Mouse (Mus musculus) layer of hippocampus, adult 9-11 months (tissue): ENCODE results near the gene Gpr3.

ENCODE experiments used
- DNase-seq: peaks from one replicate; pipeline ENCODE4 v3.0.0; 2022

Gene Gpr3

DNA sequence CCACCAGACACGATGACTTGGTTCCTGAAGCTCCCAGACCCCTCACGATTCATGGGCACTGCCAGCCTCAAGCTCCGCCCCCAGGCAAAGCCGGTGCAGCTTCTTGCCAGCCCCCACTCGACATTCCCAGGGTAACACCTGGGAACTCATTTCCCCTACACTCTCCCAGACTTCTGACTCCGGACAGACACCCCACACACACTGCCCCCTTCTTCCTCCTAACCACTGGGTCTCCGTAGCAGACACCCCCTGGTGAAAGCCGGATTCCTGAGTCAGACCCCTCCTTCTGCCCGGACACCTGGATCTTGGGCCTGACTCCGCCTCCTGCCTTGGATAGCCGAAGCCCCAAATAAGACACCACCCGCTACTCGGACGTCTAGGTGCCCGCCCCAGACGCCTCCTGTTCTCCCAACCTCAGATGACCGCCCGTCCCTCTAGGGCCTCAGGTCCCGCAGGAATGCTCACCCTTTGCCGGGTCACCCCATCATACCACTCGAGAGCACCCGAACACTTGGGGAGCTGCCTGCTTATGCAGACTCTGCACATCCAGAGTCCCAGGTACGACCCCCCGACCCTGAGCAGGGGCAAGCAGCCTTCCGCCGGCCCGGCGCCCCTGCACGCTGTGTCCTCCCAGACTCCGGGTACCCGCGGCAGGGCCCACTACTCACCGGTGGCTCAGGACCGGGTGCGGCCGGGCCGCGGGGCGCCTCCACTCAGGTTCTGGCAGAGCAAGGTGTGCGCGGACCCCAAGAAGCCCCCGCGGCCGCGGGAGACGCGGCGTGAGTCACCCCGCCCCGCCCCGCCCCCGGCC is at the start of gene Gpr3, which contains the start of gene Cd164l2:
Gene Gpr3 (minus strand): TSS at position 786 of the 811 bp plus-strand sequence.
Gene Cd164l2 (plus strand): TSS at position 381 of the 811 bp plus-strand sequence.
- no peak for DNase-seq

DNA sequence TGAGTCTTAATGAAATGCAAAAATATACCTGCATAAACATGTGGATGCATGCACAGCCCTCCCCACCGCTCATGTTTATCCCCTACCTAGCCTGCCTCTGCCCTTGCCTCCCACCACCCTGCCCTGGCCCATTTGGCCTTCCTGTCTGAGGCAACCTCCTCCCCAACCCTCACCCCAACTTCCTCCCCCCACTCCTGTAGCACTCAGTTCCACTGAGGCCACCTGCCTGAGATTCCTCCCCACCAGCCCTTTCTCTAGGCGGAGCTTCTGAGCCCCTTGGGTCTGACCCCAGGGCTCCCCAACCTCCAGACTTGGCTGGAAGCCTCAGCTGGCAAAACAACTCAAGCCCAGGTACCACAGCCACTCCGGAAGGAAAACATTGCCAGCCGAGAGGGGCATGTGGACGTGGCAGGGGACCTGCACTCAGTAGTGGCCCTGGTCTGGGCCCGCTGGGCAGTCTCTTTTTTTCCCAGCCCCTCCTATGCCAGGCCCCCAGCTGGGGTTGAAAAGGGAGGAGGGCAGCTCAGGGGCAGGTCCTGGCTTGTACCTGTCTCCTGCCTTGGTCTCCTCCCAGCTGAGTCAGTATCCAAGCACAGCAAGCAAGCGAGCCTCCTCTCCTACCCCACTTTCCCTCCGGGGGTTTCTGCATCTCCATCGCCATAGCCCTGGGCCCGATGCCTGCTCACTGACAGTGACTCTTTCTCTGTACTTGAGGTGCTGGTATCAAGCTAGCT is 49.5 kb upstream of the Gpr3 start:
- no peak for DNase-seq

DNA sequence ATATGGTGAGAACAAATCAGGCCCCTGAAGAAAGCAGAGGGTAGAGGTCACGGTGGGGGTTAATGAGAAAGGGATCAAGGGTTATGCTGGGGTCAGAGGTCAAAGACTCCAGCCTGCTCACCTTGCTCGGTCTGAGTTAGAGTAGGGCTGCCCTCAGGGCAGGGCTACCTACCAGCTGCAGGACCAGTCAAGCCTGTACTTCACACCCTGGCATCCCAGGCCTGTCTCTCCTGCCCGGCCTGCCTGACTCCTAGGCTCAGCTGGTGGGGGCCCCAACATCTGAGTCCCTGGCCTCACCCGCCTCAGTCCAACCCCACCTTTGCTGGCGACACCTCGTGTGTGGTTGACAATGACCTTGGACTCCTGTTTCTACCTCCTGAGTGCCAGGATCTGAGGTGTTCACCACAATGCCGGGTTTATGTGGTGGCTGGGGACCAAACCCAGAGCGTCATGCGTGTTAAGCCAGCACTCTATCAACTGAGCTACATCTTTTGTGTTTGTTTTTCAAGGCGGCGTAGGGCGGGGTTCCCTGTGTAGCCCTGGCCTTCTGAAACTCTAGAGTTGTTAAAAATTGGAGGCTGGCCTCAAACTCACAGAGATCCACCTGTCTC is 45.6 kb upstream of the Gpr3 start:
- DNase-seq, result no peak

DNA sequence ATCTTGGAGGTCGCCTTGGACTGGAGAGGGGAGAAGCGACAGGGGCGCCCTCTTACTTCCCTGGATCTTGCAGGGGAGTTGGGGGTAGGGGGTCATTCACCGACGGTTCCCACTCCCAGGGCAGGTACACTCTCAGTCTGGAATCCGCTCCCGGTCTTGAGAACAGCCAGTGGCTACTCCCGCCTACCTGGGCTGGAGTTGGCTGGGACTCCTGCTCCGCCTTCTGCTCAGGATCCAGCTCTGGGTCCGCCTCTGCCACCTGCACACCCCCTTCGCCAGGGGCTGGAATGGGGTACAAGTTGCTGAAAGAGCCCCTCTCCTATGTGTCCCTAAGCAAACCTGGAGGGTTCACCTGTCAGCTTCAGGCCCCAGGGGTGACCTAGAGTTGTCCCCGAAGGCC is 44.9 kb upstream of the Gpr3 start:
- DNase-seq, result no peak

DNA sequence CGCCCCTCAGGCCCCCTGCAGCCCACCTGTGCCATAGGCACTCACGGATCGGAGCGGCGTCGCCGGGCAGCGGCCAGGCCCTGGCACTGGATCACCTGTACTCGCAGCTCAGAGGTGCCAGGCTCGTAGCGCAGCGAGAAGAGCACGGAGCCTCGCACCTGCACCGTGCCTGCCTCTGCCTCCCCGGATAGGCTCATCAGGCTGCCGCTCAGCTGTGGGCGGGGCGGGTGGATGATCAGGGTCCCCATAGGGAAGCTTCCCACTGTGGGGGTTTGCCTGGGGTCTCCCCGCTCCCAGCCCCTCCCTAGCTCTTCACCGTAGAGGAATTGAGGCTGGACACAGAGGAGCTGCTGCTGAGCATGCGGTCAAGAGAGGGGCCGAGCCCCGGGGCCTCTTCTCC is 44.5 kb upstream of the Gpr3 start:
- DNase-seq, result no peak

DNA sequence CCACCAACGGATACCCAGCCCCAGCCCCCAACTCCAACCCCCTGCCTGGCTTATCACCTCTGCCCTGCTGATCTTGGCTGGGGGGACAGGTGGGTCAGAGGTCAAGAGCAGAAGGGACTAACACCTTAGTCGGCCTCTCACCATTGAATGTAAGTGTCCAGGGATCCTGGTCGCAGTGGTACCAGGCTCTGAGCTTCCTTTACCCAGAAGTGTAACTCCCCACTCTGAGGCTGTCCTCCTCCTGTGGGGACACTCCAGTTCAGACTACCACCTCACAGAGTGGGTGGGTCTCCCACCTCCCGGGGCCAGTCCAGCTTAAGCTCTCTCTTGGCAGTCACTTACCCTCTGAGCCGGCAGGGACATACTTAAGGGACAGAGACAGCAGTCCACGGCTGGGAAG is 43.1 kb upstream of the Gpr3 start:
- no peak for DNase-seq

DNA sequence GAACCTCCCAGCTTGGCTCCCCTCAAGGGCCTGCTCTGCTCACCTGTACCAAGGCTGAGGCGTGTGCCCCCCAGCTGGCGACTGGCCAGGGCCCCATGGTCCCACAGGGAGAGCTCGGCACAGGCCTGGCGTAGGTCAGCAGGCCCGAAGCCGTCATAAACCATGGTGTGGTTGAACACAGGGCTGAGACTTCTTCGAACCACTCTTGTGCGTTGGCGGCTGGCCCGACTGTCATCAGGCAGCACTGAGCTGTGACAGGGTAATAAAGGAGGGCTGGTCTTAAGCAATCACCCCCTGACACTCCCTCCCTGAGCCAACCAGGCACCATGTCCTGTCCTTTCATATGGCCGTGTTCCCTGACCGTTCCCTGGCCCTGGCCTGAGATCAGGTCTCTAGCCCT is 41.1 kb upstream of the Gpr3 start:
- no peak for DNase-seq

DNA sequence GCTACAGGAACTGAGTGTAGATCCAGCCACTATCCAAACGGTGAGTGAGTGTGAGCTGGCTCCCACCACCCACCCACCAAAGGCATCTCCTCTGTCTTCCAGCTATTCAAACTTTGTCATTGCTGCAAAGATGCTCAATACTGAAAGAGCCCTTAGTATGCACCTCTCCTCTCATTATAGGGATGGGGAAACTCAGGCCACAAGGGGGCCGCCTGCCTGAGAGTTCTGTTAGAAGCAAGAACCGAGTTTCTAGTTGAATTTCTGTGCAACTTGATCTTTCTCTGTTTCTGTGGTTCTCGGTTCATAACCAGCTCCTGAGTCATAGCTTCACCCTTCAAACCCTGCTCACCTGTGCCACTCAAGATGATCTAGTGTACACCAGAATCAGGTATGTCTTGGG is 39.8 kb upstream of the Gpr3 start:
- no peak for DNase-seq

DNA sequence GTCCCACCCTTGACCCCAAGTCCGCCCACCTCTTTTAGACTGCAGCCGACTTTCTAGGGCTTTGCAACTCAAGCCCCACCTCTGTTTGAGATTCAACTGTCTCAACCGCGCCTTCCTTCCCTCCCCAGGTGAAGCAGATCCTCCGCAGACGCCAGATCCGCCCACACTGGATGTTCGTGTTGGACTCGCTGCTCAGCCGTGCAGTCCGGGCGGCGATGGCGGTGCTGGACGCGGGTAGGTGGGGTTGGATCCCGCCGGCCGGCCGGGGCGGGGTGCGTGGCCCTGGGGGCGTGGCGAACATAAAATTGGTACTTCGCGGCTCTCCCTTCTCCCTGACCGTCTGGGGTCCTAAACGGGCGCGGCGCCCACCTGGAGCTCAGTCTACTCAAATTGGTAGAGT is 38.9 kb upstream of the Gpr3 start:
- no peak for DNase-seq

DNA sequence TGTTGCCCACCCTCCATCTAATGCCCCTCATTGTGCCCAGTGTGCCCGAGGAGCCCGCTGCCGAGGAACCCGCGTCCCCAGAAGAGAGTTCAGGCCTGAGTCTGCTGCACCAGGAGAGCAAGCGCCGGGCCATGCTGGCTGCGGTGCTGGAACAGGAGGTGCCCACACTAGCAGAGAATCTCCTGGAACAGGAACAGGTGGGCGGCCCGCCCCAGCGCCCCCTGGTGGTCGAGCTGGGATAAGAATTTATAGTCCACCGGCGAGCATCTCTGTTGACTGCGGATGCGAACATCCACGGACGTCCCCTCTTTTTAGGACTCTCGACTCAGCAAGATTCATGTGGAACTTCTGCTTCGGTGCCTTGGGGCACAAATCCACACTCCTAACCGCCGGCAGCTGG is 38.3 kb upstream of the Gpr3 start:
- DNase-seq, result peak; percentile 61

DNA sequence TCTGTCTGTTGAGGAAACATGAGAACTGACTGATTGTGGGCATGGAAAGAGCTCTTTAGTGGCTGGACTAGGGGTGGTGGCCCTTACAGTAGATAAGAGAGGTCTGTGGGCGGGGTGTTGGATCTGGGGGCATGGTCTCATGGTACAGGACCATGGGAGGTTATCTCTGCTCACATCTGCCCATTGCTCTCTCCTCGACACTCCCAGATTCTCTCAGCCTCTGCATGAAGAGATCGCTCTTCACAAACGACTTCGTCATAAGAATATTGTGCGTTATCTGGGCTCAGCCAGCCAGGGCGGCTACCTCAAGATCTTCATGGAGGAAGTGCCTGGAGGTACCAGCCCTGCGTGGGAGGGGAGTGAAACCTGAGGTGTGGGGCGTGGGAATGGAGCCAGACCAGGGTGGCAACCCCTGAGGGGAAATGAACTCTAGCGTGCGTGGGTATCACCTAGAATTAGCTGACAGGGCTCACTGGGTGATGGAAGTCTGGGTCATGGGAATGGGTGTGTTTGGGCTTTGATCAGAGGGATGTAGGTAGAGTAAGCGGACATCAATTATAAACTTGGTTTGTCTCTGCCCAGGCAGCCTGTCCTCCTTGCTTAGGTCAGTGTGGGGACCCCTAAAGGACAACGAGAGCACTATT is 35.6 kb upstream of the Gpr3 start:
- no peak for DNase-seq

DNA sequence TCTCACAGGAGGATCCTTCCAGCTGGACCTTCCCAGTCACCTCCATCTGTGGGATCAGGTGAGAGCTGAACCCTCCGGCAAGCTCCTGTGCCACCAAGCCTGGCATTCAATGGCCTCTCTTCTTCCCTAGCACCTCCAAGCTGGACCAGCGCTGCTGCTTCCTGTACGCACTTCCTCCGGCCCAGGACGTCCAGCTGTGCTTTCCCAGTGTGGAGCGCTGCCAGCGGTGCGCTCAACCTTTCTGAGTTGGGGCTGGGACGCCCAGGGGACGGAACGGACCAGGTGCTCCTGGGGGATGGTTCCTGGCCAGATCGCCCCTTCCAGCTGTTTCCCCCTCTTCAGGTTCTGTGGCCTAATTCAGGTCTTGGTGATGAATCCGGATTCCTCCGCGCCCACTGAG is 34.7 kb upstream of the Gpr3 start:
- no peak for DNase-seq

DNA sequence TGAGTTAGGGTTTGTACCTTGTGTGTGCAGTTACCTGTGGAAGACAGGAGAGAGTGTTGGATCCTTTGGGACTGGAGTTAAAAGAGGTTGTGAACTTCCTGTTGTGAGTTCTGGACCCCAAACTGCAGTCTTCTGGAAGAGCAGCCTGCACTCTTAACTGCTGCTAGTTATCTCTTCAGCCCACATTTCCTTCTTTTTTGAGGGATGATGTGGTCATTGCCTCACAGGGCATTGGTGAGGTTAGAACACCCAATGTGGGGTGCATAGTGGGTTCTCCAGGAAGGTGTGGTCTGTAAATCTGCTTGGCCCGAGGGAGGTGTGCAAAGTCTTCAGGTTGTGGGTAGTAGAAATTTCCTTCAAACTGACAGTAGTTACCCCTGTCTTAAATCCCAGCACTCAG is 32.0 kb upstream of the Gpr3 start:
- DNase-seq, result no peak

DNA sequence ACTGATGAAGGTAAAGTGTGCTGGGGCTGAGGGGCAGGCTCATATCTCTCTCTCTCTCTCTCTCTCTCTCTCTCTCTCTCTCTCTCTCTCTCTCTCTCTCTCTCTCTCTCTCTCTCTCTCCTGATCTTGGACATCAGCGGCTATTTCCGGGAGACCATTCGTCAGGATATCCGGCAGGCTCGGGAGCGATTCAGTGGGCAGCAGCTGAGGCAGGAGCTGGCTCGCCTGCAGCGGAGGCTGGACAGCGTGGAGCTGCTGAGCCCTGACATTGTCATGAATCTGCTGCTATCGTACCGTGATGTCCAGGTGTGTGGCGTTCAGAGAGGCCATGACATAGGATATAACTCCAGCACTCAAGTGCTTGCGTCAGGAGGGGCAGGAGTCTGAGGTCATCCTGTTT is 31.2 kb upstream of the Gpr3 start:
- DNase-seq, result no peak

DNA sequence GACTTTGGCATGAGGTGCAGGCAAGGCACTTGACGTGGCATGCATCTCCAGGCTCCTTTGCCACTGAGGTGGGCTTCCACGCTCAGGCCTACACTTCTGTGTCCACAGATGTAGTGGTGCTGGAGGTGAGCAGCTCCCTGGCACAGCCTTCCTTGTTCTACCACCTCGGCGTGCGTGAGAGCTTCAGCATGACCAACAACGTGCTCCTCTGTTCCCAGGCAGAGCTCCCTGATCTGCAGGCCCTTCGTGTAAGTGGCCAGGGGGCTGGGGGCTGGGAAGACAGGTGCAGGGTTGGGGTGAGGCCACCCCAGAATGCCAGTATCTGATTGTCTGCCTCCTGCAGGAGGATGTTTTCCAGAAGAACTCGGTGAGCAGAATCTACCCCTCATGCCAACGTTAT is 30.4 kb upstream of the Gpr3 start:
- no peak for DNase-seq

DNA sequence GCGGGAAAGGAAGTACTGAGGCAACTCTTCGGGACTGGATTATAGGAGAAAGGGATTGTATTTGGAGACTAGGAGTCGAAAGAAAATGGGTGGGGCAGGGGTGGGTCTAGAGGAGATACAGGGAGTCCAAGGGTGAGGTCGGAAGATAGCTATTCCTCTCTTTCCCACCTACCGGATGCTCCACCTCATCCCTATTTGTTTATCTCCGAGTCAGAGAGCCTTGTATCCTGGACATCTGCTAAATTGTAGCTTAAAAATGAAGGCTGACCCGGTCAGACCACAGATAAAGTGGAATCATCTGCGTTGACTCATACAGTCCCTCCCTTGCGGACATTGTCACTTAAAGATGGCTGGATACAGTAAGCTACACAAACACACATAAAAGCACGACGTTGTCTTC is 29.6 kb upstream of the Gpr3 start:
- DNase-seq, result no peak

DNA sequence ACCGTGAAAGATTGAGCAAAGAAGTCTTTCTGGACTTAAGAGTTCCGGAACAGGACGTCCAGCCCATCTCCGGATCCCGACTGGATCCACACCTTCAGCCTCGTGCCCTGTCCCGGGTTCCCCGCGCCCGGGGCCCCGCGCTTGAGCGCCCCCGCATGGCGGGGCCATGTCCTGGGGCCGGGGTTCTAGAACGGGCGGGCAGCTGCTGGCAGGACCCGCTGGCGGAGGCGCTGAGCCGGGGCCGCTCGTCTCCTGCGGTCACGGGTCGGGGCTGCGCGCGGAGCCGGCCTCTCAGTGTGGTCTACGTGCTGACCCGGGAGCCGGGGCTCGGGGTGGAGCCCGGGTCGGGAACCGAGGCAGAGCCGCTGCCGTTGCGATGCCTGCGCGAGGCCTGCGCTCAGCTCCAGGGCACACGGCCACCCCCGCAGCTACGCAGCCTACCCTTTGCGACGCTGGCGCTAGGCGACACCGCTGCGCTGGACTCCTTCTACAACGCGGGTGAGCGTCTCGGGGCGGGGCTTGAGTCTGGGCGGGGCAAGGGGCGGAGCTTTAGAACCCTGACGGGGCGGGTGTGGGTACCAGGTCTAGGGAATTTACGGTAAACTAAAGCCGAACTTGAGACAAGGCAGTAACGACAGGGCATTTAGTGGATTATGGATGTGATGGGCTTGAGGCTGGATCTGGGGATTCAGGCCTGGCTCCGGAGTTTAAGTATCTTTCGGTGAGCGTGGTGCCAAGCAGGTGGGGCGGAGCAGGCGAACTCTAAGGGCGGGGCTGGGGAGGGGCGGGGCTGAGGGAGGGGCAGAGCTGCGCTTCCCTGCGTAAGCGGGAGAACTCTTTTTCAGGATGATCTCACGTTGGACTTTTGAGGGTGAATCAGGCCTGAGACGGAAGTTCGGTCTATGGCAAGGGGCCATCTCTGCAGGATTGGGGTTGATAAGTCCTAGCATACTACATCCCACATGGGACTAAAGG is 28.9 kb upstream of the Gpr3 start:
- DNase-seq, result peak; percentile 83

DNA sequence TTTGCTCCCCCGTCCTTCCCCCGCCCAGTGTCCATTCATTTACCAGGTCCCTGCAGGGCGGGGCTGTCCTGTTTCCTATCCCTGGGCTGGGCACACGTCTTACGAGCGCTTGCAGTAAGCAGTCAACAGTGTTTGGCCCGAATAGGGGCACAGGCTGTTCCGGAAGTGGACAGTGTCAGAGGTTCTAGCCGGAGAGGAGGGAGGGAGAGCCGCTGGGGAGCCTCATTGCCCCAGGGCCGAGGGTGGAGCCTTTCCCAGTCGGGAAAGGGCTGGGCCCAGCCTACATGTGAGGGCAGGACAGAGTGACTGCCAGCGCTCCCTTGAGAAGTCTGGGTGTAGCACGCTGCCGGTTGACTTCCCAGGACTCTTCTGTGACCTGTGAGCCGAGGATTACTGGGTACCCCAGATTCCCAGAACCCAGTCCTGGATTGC is 28.2 kb upstream of the Gpr3 start, which contains the start of gene Map3k6:
Gene Map3k6 (plus strand): TSS at position 329 of the 432 bp plus-strand sequence.
- DNase-seq, result no peak

DNA sequence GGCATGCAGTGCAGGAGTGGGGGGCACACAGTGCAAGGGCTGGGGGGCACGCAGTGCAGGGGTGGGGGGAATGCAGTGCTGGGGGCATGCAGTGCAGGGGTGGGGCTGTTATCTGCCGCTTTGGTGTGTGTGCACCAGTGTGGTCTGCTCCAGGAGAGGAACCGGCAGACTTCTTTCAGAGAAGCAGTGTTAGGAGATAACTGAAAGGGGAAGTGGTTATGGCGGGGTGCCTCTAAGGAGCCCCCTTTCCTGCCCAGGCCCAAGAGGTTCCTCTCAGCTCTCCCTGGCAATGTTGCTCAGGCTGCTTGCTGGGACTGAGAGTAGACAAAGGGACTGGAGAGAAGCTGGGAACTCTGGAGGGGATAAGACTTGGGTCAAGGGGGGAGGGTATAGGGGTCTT is 25.6 kb upstream of the Gpr3 start:
- peak; percentile 44 for DNase-seq

DNA sequence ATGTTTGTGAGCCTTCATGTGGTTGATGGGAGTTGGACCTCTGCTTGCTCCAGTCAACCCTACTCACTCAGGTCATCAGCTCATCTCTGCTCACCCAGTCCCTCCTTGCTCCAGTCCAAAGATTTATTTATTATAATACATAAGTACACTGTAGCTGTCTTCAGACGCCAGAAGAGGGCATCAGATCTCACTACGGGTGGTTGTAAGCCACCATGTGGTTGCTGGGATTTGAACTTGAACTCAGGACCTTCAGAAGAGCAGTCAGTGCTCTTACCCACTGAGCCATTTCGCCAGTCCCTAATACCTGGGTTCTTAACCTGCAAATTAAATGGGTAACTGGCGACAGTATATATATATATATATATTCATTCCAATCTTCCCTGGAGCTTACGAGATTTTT is 23.1 kb upstream of the Gpr3 start:
- DNase-seq, result no peak

DNA sequence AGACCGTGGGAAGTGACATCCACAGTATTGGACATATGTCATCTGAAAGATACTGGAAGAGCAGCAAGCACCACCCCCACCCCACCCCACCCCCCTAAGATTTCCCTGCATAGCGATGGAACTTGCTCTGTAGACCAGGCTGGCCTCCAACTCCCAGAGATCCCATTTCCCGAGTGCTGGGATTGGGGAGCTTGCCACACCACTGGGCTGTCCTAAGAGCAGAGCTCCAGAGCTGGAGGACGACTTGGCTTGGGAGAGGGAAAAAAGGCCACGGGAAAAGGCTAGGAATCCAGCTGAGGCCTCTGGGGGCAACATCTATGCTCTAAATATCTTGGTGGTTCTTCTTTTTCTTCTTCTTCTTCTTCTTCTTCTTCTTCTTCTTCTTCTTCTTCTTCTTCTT is 22.4 kb upstream of the Gpr3 start:
- no peak for DNase-seq
